Mouse (Mus musculus) layer of hippocampus, adult 11-12 months (tissue): Measurements from ENCODE around the gene Ptpra.
A peak's percentile ranks its signal among the peaks of the same experiment; 100 is the strongest.

ENCODE experiments used
- DNase-seq: peaks from one replicate; pipeline ENCODE4 v3.0.0; 2022; ENCODE audit warnings: low spot score

The Ptpra gene

GRCm38 (mm10) chr2:130442162-130442561, 7.9 kb upstream of the Ptpra start:
- DNase-seq: no peak

DNA sequence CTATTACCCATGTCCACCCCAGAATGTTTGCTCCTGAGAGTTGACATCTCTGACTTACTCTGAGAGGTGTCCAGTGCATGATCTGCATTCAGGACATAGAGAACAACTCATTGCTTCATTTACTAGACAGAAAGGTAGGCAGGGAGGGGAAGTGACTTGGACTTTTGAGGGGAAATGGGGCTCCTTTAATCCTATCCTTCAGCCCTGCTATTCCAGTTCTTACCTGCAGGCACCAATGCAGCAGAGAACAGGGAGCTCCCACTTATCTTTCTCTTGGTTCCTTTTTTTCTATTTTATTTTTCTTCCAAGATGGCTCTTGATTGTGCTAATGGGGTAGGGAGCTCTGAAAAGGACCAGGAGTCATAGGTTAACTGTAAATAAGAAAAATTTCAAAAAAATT, 1.6 kb upstream of the Ptpra start:
- no peak for DNase-seq

DNA sequence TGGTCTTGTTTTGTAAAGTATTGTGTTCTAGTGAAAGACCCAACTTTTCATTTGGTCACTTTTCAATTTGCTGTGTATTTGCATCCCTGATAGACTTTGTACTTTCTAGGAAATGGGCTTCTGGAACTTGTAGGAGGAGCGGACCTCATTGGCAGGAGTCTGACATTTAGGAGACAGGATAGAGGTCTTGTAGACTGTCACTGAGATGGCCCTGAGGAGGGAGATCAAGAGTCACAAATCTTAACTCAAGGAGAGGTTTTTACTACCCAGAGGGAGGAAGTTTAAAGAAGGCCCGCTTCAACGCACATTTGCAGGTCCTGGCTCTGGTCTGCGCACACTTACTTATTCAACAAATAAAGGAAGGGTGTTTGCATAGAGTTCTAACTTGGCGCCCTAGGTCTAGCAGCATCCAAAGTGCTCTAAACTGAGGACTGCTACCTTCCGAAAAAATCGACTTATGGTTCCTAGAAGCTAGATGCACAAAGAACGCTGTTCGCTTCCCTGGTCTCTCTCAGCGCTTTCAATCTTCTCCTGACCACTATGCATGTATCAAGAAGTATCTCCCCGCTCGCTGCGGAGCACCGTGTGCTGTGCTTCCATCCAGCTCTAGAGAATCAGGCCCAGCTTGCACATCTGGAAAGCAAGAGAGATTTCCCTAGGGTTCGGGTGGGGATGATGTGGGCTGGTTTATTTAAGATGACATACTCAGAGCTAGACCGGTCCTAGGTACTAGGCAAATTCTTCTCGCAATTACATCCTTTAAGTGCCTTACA, 871 bp upstream of the Ptpra start:
- DNase-seq: no peak

DNA sequence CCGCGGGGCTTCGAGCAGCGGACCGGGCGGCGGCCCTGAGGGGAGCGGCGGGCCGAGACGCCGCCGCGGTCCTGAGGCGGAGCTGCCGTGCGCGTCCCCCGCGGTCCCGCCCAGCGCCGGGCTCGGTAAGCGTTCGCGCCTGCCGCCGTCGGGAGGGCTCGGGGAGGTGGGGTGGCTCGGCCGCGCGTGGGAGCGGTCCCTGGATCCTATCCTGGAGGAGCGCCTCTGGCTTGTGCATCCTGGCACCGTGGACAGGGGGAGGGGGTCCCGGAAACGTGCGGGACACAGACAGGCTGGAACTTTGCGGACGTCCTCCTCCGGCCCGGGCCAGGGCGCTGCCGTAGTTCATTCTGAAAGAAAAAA, 337 bp downstream of the Ptpra start:
- peak; percentile 69 for DNase-seq

DNA sequence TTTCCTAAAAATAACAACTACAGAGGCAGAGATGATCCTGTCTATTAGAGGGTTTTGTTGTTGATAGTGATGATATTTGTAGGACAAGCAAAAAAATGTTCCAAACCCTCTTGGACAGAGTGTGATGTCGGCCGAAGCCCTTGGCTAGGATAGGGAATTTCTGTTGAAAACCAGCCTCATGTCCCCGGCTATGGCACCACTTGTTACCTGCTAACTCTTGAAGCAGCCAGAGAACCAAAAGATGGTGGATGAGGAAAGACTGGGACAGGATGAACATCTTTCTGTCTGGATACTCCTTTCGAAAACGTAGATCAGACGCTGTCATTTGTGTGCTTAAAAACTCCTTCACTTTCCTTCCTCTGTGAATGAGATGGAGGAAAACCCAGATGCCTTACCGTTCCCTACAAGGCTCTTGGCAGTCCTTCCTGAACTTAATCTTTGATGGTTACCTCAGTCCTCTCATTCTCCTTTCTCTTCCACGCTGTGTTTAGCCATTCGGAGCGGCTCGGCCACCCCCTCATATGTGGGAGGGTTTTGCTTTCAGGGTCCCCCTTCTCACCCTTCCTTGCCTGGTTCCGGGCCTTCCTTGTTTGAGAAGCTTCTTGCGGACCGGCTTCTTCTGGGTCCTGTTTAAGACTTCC, 1.1 kb downstream of the Ptpra start:
- peak; percentile 32 for DNase-seq

- DNase-seq: peak; percentile 43
Observed at GRCm38 (mm10) chr2:130451727-130452090, 1.6 kb downstream of the Ptpra start.

- DNase-seq: no peak
Observed at GRCm38 (mm10) chr2:130452266-130452665, 2.2 kb downstream of the Ptpra start.

DNA sequence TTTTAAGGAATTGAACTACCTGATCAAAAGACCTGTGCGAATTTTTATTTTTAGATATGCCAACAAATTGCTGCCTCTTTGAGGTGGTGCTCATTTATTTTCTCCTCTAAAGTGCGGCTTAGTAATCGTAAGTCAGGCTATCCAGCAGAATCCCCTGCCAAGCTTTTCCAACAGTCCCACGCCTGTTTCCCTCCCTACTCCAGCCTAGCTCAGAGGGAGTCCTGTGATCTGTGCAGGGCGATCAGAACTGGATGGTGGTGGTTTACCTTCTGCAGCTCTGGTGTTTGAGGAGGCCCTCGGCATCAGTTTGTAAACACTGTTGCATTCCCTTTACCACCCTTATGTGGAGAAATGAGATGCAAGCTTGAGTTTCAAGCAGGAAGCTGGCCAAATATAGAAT, 3.3 kb downstream of the Ptpra start:
- DNase-seq: peak; percentile 33

DNA sequence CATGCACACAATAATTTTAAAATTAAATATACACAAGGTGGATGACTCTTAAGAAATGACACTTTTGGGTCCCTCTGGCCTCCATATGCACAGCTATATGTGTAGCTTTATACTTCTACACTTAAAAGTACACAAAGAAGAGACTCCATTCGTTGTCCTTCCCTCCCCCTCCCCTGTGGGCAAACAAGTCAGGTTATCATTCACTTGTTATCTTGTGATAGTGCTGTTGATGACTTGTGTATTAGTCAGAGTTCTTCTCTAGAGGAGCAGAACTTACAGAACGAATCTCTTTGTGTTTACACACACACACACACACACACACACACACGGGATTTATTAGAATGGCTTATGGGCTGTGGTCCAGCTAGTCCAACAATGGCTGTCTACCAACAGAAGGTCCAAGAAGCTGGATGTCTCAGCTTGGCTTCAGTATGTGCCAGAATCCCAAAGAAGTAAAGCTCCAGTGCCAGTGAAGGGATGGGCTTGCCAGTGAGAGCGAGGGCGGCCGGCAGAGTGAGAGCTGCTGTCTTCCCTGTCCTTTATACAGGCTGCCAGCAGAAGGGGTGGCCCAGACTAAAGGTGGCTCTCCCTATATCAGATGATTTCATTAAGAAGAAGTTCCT, 4.8 kb downstream of the Ptpra start:
- DNase-seq: peak; percentile 35

DNA sequence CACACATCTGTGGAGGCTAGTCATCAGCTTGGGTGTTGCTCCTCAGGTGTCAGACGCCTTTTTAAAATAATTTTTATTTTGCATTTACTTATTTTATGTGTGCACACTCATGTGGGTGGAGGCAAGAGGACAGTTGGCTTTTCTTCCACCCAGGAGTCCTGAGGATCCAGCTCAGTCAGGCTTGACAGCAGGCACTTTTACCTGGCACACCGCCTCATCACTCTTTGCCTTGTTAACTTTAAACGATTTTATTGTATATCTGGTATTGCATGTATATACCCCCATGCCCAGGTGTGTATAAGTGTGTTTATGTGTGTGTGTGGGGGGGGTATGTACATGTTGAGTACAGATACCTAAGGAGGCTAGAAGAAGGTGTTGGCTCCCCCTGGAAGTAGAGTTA, 7.8 kb downstream of the Ptpra start:
- DNase-seq: no peak

DNA sequence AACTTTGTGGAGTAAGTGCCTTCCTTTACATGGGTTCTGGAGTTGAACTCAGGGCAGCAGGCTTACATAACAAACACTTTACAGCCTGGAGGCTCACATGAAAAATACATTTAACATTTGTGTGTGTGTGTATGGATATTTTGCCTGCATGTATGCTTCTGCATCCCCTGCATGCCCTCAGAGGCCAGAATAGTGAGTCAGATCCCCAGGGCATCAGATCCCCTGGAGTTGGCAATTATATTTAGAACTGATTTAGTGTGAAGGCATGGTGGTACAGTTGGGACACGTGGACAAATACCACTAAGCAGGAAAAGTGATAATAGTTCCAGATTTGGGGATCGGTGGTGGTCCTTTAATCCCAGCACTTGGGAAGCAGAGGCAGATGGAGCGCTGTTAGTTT, 9.5 kb downstream of the Ptpra start:
- no peak for DNase-seq

- no peak for DNase-seq
Observed at GRCm38 (mm10) chr2:130461287-130462071, 11.4 kb downstream of the Ptpra start.

GRCm38 (mm10) chr2:130466438-130466837, 16.4 kb downstream of the Ptpra start:
- DNase-seq: no peak

DNA sequence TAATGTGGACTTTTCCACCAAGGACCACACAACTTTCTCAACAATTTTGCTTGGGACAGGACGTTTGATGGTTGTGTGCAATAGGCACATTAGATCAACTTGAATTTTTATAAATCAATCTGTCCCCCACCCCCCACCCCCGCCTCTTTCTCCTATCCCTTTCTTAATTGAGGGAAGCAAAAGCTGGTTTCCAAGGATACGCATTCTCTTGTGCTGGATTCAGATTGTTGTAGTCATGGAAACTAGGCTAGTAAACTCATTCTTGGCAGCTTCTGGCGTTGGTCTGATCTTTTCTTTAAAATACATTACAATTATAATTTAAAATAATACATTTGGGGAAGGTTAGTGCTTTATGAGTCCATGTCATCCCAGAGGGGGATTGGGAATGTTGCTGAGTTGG, 19.3 kb downstream of the Ptpra start:
- peak; percentile 48 for DNase-seq

DNA sequence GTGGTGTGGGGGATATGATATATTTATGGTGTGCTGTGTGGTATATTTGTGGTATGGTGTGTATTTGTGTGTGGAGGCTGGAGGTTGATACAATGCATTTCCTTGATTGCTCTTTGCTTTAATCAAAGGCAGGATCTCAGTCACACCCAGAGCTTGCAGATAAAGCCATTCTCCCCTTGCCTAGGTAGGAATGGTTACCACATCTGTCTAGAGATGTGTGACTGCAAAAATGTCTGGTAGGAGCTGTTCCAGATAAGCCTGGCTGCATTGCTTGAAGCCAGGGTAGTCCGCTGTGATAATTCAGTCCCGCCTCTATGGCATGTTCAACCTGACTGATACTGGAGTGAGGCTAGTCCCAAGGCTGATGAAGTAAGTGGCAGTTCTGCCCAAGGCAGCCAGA, 19.9 kb downstream of the Ptpra start:
- DNase-seq: no peak

- no peak for DNase-seq
Observed at GRCm38 (mm10) chr2:130472908-130473510, 22.9 kb downstream of the Ptpra start.

GRCm38 (mm10) chr2:130475764-130476163, 25.7 kb downstream of the Ptpra start:
- no peak for DNase-seq

DNA sequence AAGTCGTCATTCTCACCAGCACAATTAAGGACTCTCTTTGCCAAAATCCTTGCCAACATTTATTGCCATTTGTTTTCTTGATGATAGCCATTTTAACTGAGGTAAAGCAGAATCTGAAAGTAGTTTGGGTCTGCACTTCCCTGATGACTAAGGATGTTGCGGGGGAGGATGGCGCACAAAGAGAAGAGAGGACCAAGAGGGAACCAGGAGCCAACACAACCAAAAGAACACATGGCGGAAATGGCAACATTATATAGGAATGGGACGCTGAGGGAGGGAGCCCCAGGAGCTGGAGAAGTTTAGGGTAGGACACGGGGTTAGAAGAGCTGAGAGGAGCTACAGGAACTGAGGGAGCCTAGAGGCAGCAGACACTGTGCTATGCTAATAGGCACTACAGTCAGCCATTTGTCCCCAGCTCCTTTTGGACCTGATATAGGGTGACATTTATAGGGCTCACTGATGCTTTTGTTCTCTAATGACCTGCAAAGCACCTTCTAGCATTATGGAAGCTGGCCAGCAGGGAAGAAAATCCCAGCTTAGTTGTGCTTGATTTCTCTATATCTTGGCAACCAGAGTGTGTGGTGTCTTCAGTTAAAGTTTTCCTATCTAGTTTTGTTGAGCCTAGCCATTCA, 26.7 kb downstream of the Ptpra start:
- no peak for DNase-seq

DNA sequence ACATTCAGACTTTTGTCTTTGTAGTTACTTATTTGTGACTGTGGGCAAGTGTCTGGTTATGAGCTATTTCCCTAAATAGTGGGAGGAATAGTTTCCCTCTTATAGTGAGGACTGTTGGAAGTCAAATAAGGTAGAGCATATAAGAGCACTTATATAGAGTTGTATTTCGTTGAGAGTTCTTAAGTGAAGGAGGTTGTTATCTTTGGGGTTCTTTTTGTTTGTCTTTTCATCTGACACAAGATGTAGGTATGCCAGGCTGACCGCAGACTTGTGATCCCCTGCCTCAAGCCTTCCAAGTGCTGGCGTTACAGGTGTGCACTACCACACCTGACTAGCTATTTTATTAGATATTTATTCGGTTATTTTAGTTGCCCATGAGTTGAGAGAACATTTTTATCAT, 32.1 kb downstream of the Ptpra start:
- DNase-seq: no peak

GRCm38 (mm10) chr2:130482700-130483099, 32.6 kb downstream of the Ptpra start:
- DNase-seq: no peak

- DNase-seq: no peak
Observed at GRCm38 (mm10) chr2:130484206-130484605, 34.1 kb downstream of the Ptpra start.

DNA sequence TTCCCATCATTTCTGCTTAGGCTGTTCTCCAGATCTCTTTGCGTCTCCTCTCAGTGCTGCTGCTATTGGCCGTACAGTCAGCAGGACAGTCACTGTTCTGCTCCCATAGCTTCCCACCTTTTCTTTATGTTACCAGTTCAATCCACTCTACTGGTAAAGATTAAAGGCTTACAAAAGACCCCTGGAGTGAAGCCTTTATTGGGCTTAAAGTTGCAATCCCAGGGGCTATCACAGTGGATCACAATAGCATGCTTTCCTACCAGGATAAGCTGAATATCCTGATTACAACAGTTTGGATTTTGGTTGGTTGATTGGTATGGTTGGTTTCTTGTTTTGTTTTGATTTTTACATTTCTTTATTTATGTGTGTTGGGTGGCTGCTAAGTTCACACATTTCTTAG, 37.9 kb downstream of the Ptpra start:
- no peak for DNase-seq
